Mouse (Mus musculus) spleen, adult 12 weeks (tissue): ENCODE results near the gene Lingo3.

Source experiments
- DNase-seq: peaks from one replicate; pipeline ENCODE4 v3.0.0; 2022; ENCODE audit warnings: low spot score

Lingo3 gene

GRCm38 (mm10) chr10:80843931-80844547 is at the start of gene Lingo3:
TSS of gene Lingo3 (minus strand) at chr10:80844039.
- no peak for DNase-seq

- DNase-seq = no peak
These were observed 43.3 kb upstream of the Lingo3 start for GRCm38 (mm10) chr10:80887181-80887580.

GRCm38 (mm10) chr10:80881301-80881700 is 37.5 kb upstream of the Lingo3 start:
- DNase-seq = peak; percentile 78

- DNase-seq = no peak
These were observed 37.1 kb upstream of the Lingo3 start for GRCm38 (mm10) chr10:80880901-80881300.

GRCm38 (mm10) chr10:80880131-80880641 is 36.3 kb upstream of the Lingo3 start:
- peak; percentile 73 for DNase-seq

- DNase-seq = no peak
These were observed 32.8 kb upstream of the Lingo3 start for GRCm38 (mm10) chr10:80876594-80876993.

GRCm38 (mm10) chr10:80876028-80876427 is 32.2 kb upstream of the Lingo3 start:
- peak; percentile 59 for DNase-seq

- DNase-seq = no peak
These were observed 30.2 kb upstream of the Lingo3 start for GRCm38 (mm10) chr10:80874035-80874434.

- no peak for DNase-seq
These were observed 27.7 kb upstream of the Lingo3 start, which contains the start of gene Tmprss9 for GRCm38 (mm10) chr10:80871581-80871980. TSS of gene Tmprss9 (plus strand) at chr10:80871848.

- DNase-seq = no peak
These were observed 27.2 kb upstream of the Lingo3 start for GRCm38 (mm10) chr10:80870993-80871392.

GRCm38 (mm10) chr10:80864446-80864845 is 20.6 kb upstream of the Lingo3 start:
- DNase-seq = no peak

GRCm38 (mm10) chr10:80862305-80862704 is 18.5 kb upstream of the Lingo3 start:
- no peak for DNase-seq

- peak; percentile 72 for DNase-seq
These were observed 14.6 kb upstream of the Lingo3 start for GRCm38 (mm10) chr10:80858350-80858935.

- DNase-seq = no peak
These were observed 14.0 kb upstream of the Lingo3 start for GRCm38 (mm10) chr10:80857848-80858247.

GRCm38 (mm10) chr10:80857386-80857785 is 13.5 kb upstream of the Lingo3 start:
- DNase-seq = no peak

- DNase-seq = peak; percentile 66
These were observed 13.1 kb upstream of the Lingo3 start for GRCm38 (mm10) chr10:80856908-80857307.

- DNase-seq = no peak
These were observed 12.4 kb upstream of the Lingo3 start for GRCm38 (mm10) chr10:80856267-80856666.

- DNase-seq = peak; percentile 54
These were observed 11.9 kb upstream of the Lingo3 start for GRCm38 (mm10) chr10:80855749-80856073.

- DNase-seq = peak; percentile 98
These were observed 11.3 kb upstream of the Lingo3 start, which contains the start of the genes Lsm7 and Sppl2b for GRCm38 (mm10) chr10:80854913-80855748. TSS of gene Lsm7 (minus strand) at chr10:80855209. TSS of gene Sppl2b (plus strand) at chr10:80855275.

GRCm38 (mm10) chr10:80848571-80848970 is 4.7 kb upstream of the Lingo3 start:
- DNase-seq = peak; percentile 50

GRCm38 (mm10) chr10:80845732-80846131 is 1.9 kb upstream of the Lingo3 start:
- no peak for DNase-seq

GRCm38 (mm10) chr10:80845055-80845693 is 1.3 kb upstream of the Lingo3 start:
- DNase-seq = no peak
